Mouse (Mus musculus): ENCODE results near the gene Aldoc. TPM values are rescaled to one million over a fixed set of nuclear protein-coding genes. Genes with fewer than 3 reads are reported as not detected.

The Aldoc gene
- polyA plus RNA-seq, 1 experiment from 2014 or later = 382 TPM

DNA sequence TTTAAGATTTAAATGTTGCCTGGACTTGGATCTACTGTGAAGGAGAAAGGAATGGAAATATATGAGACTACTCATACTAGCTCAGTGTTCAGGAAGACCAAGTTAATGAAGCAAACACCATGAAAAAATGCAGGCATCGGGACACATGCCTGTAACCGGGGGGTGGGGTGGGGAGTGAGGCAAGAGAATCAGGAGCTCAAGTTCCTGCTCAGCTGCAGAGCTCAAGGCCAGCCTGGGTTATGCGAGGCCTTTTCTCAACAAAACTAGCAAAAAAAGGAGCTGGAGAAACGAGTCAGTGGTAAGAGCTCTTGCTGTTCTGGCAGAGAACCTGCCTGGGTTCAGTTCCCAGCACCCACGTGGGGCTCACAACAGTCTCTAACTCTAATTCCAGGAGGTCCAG is 11.2 kb downstream of the Aldoc start:
- Histone ChIP-seq H3K27ac (replicated peaks) (no peak overlapping the region), H3K4me3 (replicated peaks) (no peak overlapping the region), H3K4me2 (no peak overlapping the region), H3K36me3 (peaks cover 51% of the 10 kb centered on the region), H3K27me3 (replicated peaks) (no peaks in the 10 kb centered on the region), H3K9me3 (replicated peaks) (no peaks in the 10 kb centered on the region), H3K4me1 (peaks cover 8% of the 10 kb centered on the region), H3K9ac (replicated peaks) (no peak overlapping the region)
- ATAC-seq (ENCODE audit: low FRiP score) = no peak
- WGBS = 92% methylated on average over 5 of the region's 5 CpGs

DNA sequence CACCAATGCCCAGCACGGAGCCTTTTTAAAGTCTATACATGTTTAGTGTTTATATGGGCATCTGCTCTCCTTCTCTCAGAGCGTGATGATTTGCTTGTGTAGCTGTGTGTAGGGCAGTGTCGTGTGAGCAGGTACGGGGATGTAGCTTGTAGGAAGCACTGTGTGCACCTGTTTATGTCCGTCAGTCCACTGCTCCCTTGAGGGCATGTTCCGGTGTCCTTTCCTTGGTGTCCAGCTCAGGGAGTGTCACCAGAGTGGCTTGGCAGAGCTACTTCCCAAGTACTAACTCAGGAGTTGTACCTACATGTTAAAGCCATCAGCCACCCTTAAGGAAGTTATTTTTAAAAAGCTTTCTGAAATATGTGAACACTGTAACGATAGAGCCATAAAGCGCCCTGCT is 14.3 kb downstream of the Aldoc start:
- no peaks in the 10 kb centered on the region for H3K9me3 ChIP-seq (replicated peaks)
- no peak overlapping the region for H3K27ac ChIP-seq (replicated peaks)
- H3K36me3 ChIP-seq = peaks cover 76% of the 10 kb centered on the region
- WGBS = 97% methylated on average over 8 of the region's 8 CpGs
- no peaks in the 10 kb centered on the region for H3K4me1 ChIP-seq
- H3K4me3 ChIP-seq (replicated peaks) = no peak overlapping the region
- no peak overlapping the region for H3K9ac ChIP-seq (replicated peaks)
- H3K4me2 ChIP-seq = no peak overlapping the region
- H3K27me3 ChIP-seq (replicated peaks) = no peaks in the 10 kb centered on the region
- ATAC-seq (ENCODE audit: low FRiP score) = no peak

DNA sequence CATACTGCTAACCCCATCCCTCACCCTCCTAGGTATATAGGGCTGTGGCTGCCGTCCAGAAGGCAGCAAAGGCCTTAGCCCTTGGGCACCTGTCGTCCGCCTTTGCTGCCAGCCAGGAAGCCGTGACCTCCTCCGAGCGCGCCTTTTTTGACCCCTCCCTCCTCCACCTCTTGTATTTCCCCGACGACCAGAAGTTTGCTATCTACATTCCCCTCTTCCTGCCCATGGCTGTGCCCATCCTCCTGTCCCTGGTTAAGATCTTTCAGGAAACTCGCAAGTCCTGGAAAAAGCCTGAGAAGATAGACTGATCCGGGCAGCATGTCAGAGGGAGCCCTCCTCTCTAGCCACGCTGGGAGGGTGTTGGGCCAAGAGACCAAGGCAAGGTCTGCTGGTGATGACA is 18.9 kb downstream of the Aldoc start:
- peaks cover 41% of the 10 kb centered on the region for H3K36me3 ChIP-seq
- no peak overlapping the region for H3K4me2 ChIP-seq
- H3K9me3 ChIP-seq (replicated peaks) = no peaks in the 10 kb centered on the region
- 92% methylated on average over 12 of the region's 12 CpGs for WGBS
- H3K4me3 ChIP-seq (replicated peaks) = no peak overlapping the region
- H3K4me1 ChIP-seq = peaks cover 32% of the 10 kb centered on the region
- H3K9ac ChIP-seq (replicated peaks) = no peak overlapping the region
- no peaks in the 10 kb centered on the region for H3K27me3 ChIP-seq (replicated peaks)
- H3K27ac ChIP-seq (replicated peaks) = no peak overlapping the region
- ATAC-seq (ENCODE audit: low FRiP score) = no peak

DNA sequence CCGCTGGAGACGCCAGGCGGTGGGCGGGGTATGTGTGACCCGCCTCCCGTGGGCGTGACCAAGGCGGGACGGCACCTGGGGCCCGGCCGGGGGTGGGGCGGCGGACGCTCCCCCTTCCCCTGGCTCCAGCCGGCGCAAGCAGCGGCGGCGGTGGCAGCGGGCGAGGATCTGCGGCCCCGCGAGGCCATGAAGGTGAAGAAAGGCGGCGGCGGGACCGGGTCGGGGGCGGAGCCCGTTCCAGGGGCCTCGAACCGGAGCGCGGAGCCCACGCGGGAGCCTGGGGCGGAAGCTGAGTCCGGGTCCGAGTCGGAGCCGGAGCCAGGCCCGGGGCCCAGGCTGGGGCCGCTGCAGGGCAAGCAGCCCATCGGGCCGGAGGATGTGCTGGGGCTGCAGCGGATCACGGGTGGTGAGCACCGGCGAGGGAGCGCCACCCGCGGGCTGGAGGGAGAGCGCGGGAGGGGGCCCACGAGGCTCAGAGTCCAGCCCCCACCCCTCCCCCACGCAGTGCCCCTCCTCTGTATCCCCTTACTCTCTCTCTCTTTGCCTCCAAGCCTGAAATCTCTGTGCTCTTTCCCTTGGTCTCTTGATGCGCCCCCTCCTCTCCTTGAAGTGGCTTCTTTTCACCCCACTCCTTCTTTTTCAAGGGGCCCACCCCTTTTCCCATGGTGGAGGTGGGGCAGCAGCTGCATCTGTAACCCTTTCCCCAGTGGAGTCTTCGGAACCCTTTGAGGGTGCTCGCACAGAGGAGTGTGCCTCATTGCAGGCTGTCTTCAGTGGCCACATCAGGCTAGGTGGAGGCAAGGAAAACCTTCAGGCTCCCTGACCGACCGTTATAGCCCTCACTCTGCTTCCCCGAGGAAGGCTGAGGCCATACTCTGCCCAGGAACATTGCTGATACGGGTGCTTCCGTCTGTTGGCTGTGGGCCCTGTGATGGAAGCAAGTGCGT is 20.9 kb downstream of the Aldoc start, which contains the start of gene Unc119:
Gene Unc119 (plus strand): TSS at position 102 of the 947 bp plus-strand sequence.
- peak; percentile 88 for ATAC-seq (ENCODE audit: low FRiP score)
- H3K36me3 ChIP-seq = peaks cover 35% of the 10 kb centered on the region
- no peaks in the 10 kb centered on the region for H3K9me3 ChIP-seq (replicated peaks)
- H3K9ac ChIP-seq (replicated peaks) = peak within 1 kb of the TSS; percentile 82
- no peaks in the 10 kb centered on the region for H3K27me3 ChIP-seq (replicated peaks)
- peak within 1 kb of the TSS; percentile 78 for H3K4me2 ChIP-seq
- peaks cover 35% of the 10 kb centered on the region for H3K4me1 ChIP-seq
- peak within 1 kb of the TSS; percentile 92 for H3K27ac ChIP-seq (replicated peaks)
- H3K4me3 ChIP-seq (replicated peaks) = peak within 1 kb of the TSS; percentile 74
- WGBS = 1% methylated on average over 63 of the region's 66 CpGs

DNA sequence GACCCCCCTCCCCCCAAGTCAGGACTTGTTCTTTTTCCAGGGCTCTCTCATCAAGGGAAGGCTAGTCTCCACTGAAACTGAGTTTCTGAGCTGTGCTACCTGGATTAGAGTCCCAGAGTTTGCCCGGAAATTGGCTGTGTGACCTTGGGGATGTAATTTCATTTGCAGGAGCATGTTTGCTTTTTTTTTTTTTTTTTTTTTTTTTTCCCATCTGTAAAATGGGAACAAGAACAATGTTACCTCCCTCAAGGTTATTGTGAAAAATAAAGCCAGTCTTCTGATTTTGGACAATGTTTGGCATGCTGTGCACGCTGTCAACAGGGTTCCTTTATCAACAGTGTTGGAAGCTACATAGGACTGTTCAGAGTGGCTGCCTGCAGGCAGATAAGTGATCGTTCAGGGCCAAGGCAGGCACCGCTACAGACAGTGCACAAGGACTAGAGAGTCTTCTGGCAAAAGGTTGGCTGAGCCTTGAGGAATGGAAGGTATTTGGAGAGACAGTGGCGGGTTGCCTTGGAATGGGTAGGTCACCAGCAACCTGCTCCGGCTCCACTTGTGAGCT is 21.6 kb downstream of the Aldoc start:
- Histone ChIP-seq H3K36me3 (peaks cover 35% of the 10 kb centered on the region), H3K27ac (replicated peaks) (peak overlapping the region; percentile 92), H3K4me1 (peaks cover 35% of the 10 kb centered on the region), H3K4me2 (peak overlapping the region; percentile 78), H3K4me3 (replicated peaks) (peak overlapping the region; percentile 74), H3K9me3 (replicated peaks) (no peaks in the 10 kb centered on the region), H3K27me3 (replicated peaks) (no peaks in the 10 kb centered on the region), H3K9ac (replicated peaks) (peak overlapping the region; percentile 82)
- ATAC-seq (ENCODE audit: low FRiP score) = no peak
- WGBS = 81% methylated on average over 6 of the region's 6 CpGs

DNA sequence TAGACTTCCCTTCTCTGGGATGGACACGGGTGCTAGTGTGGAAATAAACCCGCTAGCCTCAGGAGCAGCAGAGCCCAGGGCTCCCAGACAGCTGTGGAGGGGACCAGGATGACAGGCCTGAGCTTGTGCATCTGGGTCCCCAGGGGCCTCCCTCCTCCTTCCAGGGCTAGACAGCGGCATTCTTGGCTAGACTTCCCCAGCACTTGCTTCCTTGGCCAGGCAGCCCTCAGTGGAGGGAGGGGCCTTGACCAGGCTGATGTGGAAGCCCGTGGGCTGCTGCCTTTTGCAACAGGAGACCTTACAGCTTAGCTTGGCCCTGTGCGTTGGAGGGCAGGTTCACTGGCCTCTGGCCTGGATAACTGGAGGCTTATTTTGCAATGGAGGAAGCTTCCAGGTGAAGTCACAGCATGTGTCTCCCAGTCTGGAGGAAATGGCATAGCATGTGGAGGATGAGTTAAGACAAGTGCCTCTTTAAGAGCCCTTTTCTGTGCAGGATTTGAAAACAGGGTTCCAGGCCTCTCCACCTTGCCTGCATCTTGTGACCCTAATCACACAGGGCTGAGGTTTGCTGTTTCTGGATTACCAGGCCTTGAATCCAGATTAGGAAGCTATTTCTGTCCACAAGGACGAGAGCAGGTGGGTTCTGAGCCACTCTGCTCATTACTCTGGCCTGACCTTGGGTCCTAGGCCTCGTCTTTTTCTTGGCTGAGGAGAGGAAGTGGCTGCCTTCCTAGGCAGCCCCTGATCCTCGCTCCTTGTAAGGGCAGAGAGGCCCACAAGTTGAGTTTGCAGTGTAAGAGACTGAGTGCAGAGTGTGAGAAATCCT is 22.3 kb downstream of the Aldoc start:
- Histone ChIP-seq H3K27ac (replicated peaks) (0 out of 2 replicates have a peak overlapping the region, but pooled peaks have one; percentile 29), H3K9me3 (replicated peaks) (no peaks in the 10 kb centered on the region), H3K4me3 (replicated peaks) (peak overlapping the region; percentile 74; the same call in 1 of the 2 replicates), H3K4me1 (peaks cover 35% of the 10 kb centered on the region), H3K9ac (replicated peaks) (peak overlapping the region; percentile 27), H3K27me3 (replicated peaks) (no peaks in the 10 kb centered on the region), H3K4me2 (peak overlapping the region; percentile 78), H3K36me3 (peaks cover 29% of the 10 kb centered on the region)
- ATAC-seq (ENCODE audit: low FRiP score) = no peak
- WGBS = 56% methylated on average over 8 of the region's 8 CpGs

DNA sequence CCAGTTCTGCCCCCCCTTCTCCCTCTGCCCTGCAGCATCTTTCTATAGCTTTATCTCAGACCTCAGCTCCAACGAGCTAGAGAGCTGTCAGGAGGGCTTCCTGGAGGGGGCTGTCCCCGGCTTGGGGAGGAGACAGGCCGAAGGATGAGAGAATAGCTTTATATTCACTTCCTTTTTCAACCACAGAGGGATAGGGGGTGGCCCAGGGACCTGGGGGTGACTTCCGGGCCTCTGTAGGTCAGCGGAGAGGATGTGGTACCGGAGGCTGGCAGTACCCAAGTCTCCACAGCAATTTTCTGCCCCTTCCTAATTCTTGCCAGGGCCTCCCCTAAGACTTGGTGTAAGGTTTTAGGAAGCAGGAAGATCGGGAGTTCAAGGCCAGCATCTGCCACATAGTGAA is 23.0 kb downstream of the Aldoc start:
- H3K27ac ChIP-seq (replicated peaks) = no peak overlapping the region
- no peaks in the 10 kb centered on the region for H3K27me3 ChIP-seq (replicated peaks)
- H3K4me3 ChIP-seq (replicated peaks) = no peak overlapping the region
- peaks cover 23% of the 10 kb centered on the region for H3K36me3 ChIP-seq
- peaks cover 35% of the 10 kb centered on the region for H3K4me1 ChIP-seq
- no peak overlapping the region for H3K4me2 ChIP-seq
- 80% methylated on average over 7 of the region's 7 CpGs for WGBS
- no peak for ATAC-seq (ENCODE audit: low FRiP score)
- no peaks in the 10 kb centered on the region for H3K9me3 ChIP-seq (replicated peaks)
- peak overlapping the region; percentile 27; the same call in 1 of the 2 replicates for H3K9ac ChIP-seq (replicated peaks)

DNA sequence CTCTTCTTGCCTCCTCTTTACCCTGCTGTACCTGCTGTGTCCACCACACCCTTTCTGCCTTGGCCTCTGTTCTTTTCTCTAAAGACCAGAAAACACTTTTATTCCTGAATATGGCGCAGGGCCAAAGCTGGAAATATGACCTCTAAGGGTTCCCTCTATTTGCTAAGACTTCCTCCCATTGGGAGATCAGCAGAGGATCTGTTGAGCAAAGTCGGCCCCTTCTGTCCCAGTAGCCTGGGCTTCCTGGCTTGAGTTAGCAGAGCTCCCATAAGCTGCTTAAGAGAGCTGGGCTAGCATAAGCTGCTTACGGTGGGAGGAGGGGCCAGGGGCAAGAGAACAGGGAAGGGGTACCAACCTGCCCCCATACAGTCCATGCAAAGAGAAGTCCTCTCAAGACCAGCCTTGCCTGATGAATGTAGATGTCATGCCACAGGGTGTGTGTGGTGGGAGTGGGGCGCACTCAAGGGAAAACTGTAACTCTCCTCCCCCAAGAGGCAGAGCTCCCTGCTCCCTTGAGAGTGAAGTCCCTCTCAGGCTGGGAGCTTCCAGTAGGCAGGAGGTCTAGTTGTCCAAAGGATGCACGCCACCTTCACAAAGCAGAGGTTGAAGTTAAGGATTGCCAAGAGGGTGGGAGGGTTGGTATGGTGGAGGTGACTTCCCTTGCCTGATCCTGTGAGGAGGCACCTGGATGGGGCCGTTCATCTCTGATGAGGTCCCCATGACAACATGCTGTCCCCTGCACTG is 23.7 kb downstream of the Aldoc start:
- Histone ChIP-seq H3K27me3 (replicated peaks) (no peaks in the 10 kb centered on the region), H3K4me1 (peaks cover 35% of the 10 kb centered on the region), H3K4me2 (no peak overlapping the region), H3K27ac (replicated peaks) (no peak overlapping the region), H3K9ac (replicated peaks) (no peak overlapping the region), H3K4me3 (replicated peaks) (no peak overlapping the region), H3K36me3 (peaks cover 16% of the 10 kb centered on the region), H3K9me3 (replicated peaks) (no peaks in the 10 kb centered on the region)
- no peak for ATAC-seq (ENCODE audit: low FRiP score)
- WGBS = 94% methylated on average over 6 of the region's 6 CpGs

DNA sequence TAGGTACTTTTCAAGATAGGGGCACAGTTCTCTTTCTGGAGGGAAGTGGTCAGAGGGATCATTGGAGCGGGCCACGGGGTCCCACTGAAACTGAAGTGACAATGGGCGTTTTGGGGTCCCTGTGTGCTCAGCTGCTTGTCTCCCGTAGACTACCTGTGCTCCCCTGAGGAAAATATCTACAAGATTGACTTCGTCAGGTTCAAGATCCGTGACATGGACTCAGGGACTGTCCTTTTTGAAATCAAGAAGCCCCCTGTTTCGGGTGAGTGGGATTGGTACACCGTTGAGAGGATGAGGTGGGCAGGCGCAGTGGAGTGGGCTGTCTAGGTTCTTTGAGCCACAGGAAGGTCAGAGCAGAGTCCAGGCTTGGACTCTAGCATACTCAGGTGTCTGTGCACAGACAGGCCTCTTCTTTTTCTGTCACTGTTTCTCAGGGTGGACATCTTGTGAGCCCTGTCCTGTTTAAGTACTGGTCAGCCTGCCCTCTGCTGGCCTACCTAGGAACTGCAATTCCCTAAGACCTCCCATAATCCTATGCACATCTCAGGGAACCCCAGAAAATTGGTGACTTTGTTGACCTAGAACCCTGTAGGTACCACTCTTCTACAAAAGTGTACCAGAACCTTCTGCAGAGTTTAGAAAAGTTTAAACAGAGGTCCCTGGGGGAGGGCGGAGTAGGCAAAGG is 24.4 kb downstream of the Aldoc start:
- H3K36me3 ChIP-seq = peaks cover 14% of the 10 kb centered on the region
- peaks cover 35% of the 10 kb centered on the region for H3K4me1 ChIP-seq
- no peaks in the 10 kb centered on the region for H3K27me3 ChIP-seq (replicated peaks)
- H3K9me3 ChIP-seq (replicated peaks) = no peaks in the 10 kb centered on the region
- no peak overlapping the region for H3K4me2 ChIP-seq
- no peak overlapping the region for H3K27ac ChIP-seq (replicated peaks)
- no peak overlapping the region for H3K4me3 ChIP-seq (replicated peaks)
- ATAC-seq (ENCODE audit: low FRiP score) = no peak
- WGBS = 87% methylated on average over 10 of the region's 10 CpGs
- no peak overlapping the region for H3K9ac ChIP-seq (replicated peaks)

DNA sequence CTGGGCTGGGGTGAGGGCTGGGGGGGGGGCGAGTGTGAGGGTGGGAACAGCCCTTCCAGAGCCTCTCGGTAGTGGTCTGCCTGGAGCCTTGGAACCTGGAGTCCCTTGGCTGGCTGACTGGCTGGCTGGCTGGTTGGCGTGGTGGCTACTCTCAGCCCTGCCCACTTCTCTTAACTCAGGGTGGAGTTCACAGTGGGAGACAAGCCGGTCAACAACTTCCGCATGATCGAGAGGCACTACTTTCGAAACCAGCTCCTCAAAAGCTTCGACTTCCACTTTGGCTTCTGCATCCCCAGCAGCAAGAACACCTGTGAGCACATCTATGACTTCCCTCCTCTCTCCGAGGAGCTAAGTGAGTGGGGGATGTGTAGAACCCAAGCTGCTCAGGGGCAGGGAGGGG is 25.1 kb downstream of the Aldoc start:
- Histone ChIP-seq H3K9ac (replicated peaks) (no peak overlapping the region), H3K4me3 (replicated peaks) (no peak overlapping the region), H3K4me1 (peaks cover 32% of the 10 kb centered on the region), H3K27me3 (replicated peaks) (no peaks in the 10 kb centered on the region), H3K36me3 (peaks cover 14% of the 10 kb centered on the region), H3K9me3 (replicated peaks) (no peaks in the 10 kb centered on the region), H3K27ac (replicated peaks) (no peak overlapping the region), H3K4me2 (no peak overlapping the region)
- 74% methylated on average over 9 of the region's 9 CpGs for WGBS
- no peak for ATAC-seq (ENCODE audit: low FRiP score)

Data from neural tube, embryonic 15.5 days (tissue).